Mouse (Mus musculus): ENCODE results near the gene Hapln2.

DNA sequence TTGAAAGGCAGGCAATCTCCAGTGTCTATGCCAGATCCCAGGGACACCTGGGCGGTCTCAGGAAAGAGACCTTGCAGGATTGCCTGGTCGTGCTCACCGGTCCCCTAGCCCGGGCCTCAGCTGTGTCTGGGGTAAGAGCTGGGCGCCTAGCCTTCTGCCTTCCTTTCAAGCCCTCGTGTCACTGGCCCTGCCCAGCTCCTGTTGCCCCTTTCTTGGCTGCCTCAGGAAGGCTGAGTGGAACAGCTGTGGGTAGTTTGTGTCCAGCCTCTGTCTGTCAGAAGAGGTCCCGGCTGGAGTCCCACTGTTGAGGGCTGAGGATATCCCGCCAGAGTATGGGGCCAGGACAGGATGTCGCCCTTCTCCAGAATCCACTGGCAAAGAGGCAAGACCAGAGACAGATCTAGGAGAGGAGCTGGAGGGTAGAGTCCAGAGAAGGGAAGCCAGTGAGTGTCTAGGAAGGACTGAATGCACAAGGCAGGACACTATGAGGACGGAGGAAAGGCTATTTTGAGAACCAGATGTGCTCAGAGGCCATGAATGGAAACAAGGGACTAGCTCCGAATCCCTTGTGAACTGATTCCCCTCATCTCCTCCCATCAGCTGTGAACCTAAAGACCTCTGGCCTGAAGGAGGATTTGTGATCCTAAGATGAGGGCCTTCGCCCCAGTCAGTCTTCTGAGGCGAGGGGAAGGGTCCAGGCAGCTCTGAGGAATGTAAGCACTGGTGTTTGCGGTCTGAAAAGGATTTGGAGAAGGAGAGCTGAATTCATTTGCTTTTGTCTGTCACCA is 53.6 kb downstream of the Hapln2 start:
- TF ChIP-seq EP300 (IDR thresholded peaks at IDR 0.05; ENCODE audit: low read depth), result no peak
- TF ChIP-seq CTCF (IDR thresholded peaks at IDR 0.05; ENCODE audit: low read depth), result no peak
